Mouse (Mus musculus): ENCODE data around the gene Slc22a4. TPM values are rescaled to one million over a fixed set of nuclear protein-coding genes. Genes with fewer than 3 reads are reported as not detected.
A peak's percentile ranks its signal among the peaks of the same experiment; 100 is the strongest.
"Not testable (repeated sequence)": the region's sequence is repeated elsewhere in the genome, so short reads cannot be mapped to it uniquely, and the experiment has no call there.

The Slc22a4 gene
- polyA plus RNA-seq, 1 experiment from 2014 or later: 4.0 TPM

DNA sequence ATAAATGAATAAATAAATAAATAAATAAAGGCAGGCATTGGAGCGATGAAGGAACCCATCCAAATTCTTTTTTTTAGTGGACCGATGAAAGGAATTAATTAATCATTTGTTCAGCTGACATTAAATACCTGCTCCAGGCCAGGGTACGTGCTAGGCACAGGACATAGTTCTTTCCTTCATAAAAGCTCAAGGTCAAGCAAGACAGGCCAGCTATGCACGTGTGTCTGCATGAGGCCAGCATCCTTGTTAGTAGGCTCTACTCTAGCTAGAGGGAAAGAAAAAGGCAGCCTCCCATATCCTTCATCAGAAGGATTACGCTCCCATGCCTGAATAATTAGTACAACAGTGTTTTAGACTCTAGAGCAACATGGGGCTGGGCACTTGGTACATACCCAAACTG is 14.9 kb downstream of the Slc22a4 start:
- no peaks in the 10 kb centered on the region for H3K4me1 ChIP-seq
- no peak for ATAC-seq (replicated peaks)
- H3K36me3 ChIP-seq (replicated peaks): no peaks in the 10 kb centered on the region
- WGBS: 86% methylated on average over 5 of the region's 5 CpGs
- H3K4me3 ChIP-seq: no peak overlapping the region
- H3K9me3 ChIP-seq: no peaks in the 10 kb centered on the region
- no peak overlapping the region for H3K27ac ChIP-seq
- H3K27me3 ChIP-seq (replicated peaks): no peaks in the 10 kb centered on the region
- H3K9ac ChIP-seq: no peak overlapping the region
- no peak overlapping the region for H3K4me2 ChIP-seq

DNA sequence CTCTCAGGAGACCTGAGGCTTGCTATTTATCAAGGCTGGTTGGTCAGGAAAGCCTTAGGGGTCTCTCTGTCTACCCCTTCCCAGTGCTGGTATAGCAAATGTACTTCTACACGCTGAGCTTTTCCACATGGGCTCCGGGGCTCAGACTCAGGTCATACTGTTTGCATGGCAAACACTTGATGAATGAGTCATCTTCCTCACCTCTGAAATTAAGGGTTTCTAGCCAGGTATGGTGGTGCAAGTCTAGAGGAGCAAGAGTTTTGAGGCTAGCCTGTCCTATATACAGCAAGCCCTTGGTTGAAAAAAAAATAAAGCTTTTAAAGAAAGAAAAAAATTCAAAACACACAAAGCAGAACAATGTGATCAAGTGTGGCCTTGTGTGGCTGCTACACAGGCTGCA is 16.6 kb downstream of the Slc22a4 start:
- H3K9me3 ChIP-seq: no peaks in the 10 kb centered on the region
- ATAC-seq (replicated peaks): no peak
- H3K4me2 ChIP-seq: no peak overlapping the region
- 91% methylated on average over 2 of the region's 2 CpGs for WGBS
- no peaks in the 10 kb centered on the region for H3K36me3 ChIP-seq (replicated peaks)
- H3K27ac ChIP-seq: no peak overlapping the region
- no peaks in the 10 kb centered on the region for H3K27me3 ChIP-seq (replicated peaks)
- H3K9ac ChIP-seq: no peak overlapping the region
- H3K4me1 ChIP-seq: no peaks in the 10 kb centered on the region
- no peak overlapping the region for H3K4me3 ChIP-seq

DNA sequence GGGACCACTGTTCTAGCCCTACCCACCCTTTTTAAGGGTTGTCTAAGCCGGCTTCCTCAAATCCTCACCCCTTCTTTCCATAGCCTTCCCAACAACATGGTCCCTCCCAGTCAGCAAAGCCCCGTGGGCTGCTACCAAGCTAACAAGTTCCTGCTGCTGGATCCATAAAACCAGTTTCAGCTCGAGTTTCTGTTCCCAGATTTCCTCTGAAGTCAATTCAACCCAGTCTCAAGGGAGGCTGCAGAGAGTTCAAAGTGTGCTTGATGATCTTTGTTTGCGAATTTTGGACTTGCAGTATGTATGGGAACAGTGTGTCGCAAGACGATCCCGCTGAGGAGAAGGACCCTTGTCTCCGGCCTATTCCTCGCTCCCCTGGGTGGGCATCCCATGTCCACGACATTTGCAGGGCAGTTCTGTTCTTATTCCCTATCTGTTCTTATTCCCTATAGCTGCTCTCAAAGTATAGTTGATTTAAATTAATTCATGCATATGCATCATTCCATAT is 19.4 kb downstream of the Slc22a4 start:
- WGBS: 79% methylated on average over 10 of the region's 10 CpGs
- Histone ChIP-seq H3K36me3 (replicated peaks) (no peaks in the 10 kb centered on the region), H3K4me1 (no peaks in the 10 kb centered on the region), H3K9me3 (no peaks in the 10 kb centered on the region), H3K27ac (no peak overlapping the region), H3K9ac (no peak overlapping the region), H3K27me3 (replicated peaks) (no peaks in the 10 kb centered on the region), H3K4me2 (no peak overlapping the region), H3K4me3 (no peak overlapping the region)
- no peak for ATAC-seq (replicated peaks)

DNA sequence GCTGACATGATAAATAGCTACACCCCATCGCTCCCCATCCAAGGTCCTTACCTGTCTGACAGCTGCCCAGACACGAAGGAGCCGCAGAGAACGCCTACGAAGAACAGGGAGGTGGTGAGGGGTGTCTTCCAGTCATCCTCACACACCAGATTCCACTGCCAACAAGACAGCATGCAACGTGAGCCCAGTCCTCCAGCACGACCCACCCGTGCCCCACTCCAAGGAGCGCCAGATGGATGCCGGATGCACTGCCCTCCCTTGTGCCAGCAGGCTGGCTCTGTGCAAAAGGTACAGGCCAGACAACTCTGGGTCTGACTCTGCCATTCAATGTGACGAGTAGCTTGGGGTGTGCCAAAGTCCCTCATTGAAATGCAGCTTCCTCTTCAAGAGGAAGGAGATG is 20.2 kb downstream of the Slc22a4 start:
- Histone ChIP-seq H3K9ac (no peak overlapping the region), H3K4me3 (no peak overlapping the region), H3K4me1 (no peaks in the 10 kb centered on the region), H3K9me3 (no peaks in the 10 kb centered on the region), H3K27me3 (replicated peaks) (no peaks in the 10 kb centered on the region), H3K36me3 (replicated peaks) (no peaks in the 10 kb centered on the region), H3K27ac (no peak overlapping the region), H3K4me2 (no peak overlapping the region)
- no peak for ATAC-seq (replicated peaks)
- WGBS: 89% methylated on average over 11 of the region's 11 CpGs

DNA sequence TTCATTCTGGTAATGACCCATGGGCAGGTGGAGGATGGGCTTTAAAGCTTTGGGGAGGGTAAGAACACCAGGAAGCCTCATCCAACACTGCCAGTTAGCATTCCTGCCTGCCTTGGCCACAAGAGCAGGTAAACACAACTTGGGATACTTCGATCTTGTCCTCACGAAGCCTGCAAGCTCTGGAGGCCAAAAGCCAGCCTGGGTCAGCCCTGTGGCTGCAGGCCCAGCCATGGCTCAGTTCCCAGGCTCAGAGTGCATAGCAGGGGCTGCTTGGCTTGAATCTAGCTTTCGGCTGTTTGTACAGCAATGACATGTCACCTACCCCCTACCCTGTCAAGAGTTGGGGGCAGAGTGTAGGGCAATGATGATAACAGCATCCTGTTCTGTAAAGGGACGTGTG is 21.0 kb downstream of the Slc22a4 start:
- no peak overlapping the region for H3K27ac ChIP-seq
- ATAC-seq (replicated peaks): no peak
- H3K36me3 ChIP-seq (replicated peaks): no peaks in the 10 kb centered on the region
- no peak overlapping the region for H3K4me2 ChIP-seq
- no peaks in the 10 kb centered on the region for H3K4me1 ChIP-seq
- H3K27me3 ChIP-seq (replicated peaks): no peaks in the 10 kb centered on the region
- H3K9ac ChIP-seq: no peak overlapping the region
- no peaks in the 10 kb centered on the region for H3K9me3 ChIP-seq
- WGBS: 80% methylated on average over 4 of the region's 4 CpGs
- no peak overlapping the region for H3K4me3 ChIP-seq

DNA sequence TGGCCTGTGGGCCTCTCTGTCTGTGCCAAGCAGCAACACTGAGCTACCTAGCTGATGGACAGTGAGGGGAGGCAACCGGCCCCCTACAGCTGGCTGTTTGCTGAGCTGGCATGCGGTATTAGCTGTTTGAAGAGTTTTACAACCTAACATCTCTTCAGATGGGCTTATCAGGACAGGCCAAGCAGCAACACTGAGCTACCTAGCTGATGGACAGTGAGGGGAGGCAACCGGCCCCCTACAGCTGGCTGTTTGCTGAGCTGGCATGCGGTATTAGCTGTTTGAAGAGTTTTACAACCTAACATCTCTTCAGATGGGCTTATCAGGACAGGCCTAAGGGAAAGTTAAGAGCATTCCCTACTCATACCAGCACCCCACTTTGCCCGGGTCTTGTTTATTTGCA is 21.5 kb downstream of the Slc22a4 start:
- H3K9ac ChIP-seq; ATAC-seq (replicated peaks); H3K4me3 ChIP-seq; H3K36me3 ChIP-seq (replicated peaks); H3K27ac ChIP-seq; H3K9me3 ChIP-seq; H3K27me3 ChIP-seq (replicated peaks); H3K4me1 ChIP-seq; H3K4me2 ChIP-seq: not testable (repeated sequence)
- 76% methylated on average over 5 of the region's 5 CpGs for WGBS

DNA sequence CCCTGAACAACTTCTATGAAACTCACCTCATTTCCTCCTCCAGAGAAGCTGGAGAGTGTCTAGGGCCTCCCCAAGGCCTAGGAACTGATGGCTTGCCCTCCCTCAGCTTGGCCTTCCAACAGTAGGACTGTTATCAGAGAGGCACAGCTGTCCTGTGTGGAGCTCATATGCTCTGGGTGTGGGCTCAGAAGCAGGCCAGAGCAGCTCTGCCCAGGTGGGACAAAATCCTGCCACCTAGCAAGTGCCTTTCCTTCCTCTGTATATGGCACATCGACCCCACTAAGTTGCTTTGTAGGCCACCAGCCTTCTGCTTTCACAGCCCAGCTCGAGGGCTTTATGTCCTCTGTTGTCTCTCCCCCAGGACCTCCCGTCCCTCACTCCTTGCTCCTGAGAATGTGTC is 23.2 kb downstream of the Slc22a4 start:
- H3K9ac ChIP-seq: no peak overlapping the region
- WGBS: 84% methylated on average over 3 of the region's 3 CpGs
- no peaks in the 10 kb centered on the region for H3K4me1 ChIP-seq
- H3K4me3 ChIP-seq: no peak overlapping the region
- H3K4me2 ChIP-seq: no peak overlapping the region
- no peaks in the 10 kb centered on the region for H3K9me3 ChIP-seq
- ATAC-seq (replicated peaks): no peak
- no peak overlapping the region for H3K27ac ChIP-seq
- no peaks in the 10 kb centered on the region for H3K27me3 ChIP-seq (replicated peaks)
- H3K36me3 ChIP-seq (replicated peaks): no peaks in the 10 kb centered on the region

DNA sequence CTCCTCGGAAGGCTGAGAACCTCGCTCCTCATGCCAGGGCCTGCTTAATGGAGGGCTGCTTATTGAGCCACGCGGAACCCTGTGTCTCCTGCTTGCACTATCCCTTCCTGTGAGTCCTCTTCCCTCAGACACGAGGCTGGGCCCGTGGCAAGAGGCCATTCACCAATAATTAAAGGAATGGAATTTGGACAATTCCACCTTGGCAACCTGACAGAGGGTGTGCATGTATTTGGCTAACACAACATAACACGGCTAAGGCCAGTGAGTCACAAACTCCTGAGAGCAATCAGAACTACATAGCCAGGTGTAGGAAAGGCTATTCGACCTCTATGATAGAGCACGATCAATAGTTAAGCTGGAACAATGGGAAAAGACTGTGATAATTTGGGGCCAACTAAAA is 23.7 kb downstream of the Slc22a4 start:
- Histone ChIP-seq H3K9ac (no peak overlapping the region), H3K4me2 (no peak overlapping the region), H3K36me3 (replicated peaks) (no peaks in the 10 kb centered on the region), H3K4me3 (no peak overlapping the region), H3K9me3 (no peaks in the 10 kb centered on the region), H3K27ac (no peak overlapping the region), H3K4me1 (no peaks in the 10 kb centered on the region), H3K27me3 (replicated peaks) (no peaks in the 10 kb centered on the region)
- WGBS: 86% methylated on average over 9 of the region's 9 CpGs
- ATAC-seq (replicated peaks): no peak

DNA sequence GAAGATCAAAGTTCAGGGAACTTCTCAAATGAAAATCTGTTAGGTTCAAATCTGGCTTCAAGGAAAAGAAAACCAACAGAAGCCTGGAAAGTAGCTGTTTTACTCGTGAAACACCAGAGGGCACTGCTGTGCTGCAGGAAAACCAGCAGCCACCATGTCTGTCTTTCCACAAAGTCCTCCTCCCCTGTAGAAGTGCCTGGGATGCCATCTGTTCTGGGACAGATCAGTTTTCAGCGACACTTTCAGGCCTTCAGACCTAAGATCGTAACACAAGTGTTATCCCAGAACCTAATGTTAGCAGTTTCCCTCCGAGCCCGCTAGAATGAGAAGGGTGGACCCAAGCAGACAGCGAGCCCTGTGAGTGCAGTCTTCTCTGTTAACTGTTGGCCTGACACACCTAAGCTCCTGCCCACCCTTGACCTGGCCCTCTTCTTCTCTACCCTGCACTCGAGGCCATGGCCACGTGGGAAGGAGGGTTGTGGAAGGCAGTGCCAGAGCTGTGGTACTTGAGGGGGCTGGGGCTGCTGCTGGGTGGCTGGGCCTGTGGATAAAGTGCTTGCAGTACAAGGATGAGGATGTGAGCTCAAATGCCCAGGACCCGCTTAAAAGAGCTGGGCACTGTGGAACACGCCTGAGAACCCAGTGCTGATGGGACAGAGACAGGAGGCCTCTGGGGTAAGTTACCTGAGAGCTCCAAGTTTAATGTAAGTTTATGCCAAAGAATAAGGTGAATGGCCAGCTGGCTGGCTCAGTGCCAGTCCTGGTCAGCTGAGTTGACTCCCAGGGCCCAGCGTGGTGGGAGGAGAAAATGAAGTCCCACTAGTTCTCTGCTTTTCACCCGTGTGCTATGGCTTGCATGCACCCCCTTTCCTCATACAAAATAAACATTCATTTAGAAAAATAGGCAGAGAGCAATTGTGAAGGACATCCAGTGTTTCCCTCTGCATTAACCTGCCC is 24.9 kb downstream of the Slc22a4 start:
- H3K9me3 ChIP-seq; H3K4me2 ChIP-seq; H3K4me3 ChIP-seq; H3K4me1 ChIP-seq; H3K27ac ChIP-seq; H3K36me3 ChIP-seq (replicated peaks); H3K27me3 ChIP-seq (replicated peaks); H3K9ac ChIP-seq: not testable (repeated sequence)
- ATAC-seq (replicated peaks): peak; percentile 48; the same call in 1 of the 2 replicates
- WGBS: 47% methylated on average over 12 of the region's 12 CpGs

DNA sequence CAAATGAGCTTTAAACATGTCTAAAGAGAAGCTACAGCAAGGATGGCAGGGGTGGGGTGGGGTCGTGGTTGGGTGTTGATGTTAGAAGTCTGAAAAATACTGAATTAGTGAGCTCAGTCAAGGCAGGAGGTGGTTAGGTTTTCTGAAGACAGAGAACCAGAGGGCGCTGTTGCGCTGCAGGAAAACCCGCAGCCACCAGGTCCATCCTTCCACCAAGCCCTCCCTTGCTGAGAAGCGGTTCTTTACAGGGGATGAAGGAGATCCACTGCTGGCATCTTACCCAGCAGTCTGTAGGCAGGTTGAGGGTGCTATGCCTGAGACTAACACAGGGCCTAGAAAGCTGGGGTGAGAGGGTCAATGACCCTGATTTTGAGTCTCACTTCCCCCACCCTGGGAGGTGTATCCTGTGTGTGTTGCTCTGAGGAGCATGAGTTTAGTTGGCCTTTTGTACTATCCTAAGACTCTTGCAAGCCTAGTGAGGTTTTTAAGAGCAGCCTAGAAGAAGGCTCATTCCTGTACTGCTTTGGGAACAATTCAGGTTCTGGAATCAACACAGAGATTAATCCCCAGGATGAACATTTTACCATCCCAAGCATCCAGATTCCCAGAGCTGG is 25.6 kb downstream of the Slc22a4 start:
- H3K9me3 ChIP-seq: no peaks in the 10 kb centered on the region
- no peak overlapping the region for H3K9ac ChIP-seq
- no peak overlapping the region for H3K4me3 ChIP-seq
- no peak; the same call in 1 of the 2 replicates for ATAC-seq (replicated peaks)
- H3K36me3 ChIP-seq (replicated peaks): no peaks in the 10 kb centered on the region
- no peaks in the 10 kb centered on the region for H3K27me3 ChIP-seq (replicated peaks)
- no peak overlapping the region for H3K4me2 ChIP-seq
- H3K4me1 ChIP-seq: no peaks in the 10 kb centered on the region
- 7% methylated on average over 5 of the region's 5 CpGs for WGBS
- no peak overlapping the region for H3K27ac ChIP-seq

DNA sequence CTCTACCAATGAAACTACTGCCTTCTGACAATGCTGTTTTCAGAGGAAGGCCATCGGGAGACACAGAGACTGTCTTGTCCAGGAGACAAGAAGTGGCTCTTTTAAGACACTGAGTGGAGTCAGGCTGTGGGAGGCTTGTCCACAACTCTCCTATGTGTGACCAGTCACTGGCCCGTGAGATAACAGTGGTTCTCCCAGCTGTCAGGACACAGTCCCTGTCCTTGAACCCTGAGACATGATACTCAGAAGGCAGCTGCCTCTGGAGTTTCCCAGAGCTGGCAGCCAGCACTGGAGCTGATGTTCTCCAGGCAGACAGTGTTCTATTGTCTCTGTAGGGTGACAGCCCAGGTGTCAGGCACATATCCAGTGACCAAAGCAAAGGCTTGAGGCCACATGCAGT is 30.2 kb downstream of the Slc22a4 start:
- Histone ChIP-seq H3K9ac (no peak overlapping the region), H3K36me3 (replicated peaks) (no peaks in the 10 kb centered on the region), H3K27me3 (replicated peaks) (no peaks in the 10 kb centered on the region), H3K4me2 (no peak overlapping the region), H3K27ac (no peak overlapping the region), H3K4me1 (no peaks in the 10 kb centered on the region), H3K4me3 (no peak overlapping the region), H3K9me3 (no peaks in the 10 kb centered on the region)
- ATAC-seq (replicated peaks): no peak
- WGBS: 83% methylated on average over 2 of the region's 2 CpGs

DNA sequence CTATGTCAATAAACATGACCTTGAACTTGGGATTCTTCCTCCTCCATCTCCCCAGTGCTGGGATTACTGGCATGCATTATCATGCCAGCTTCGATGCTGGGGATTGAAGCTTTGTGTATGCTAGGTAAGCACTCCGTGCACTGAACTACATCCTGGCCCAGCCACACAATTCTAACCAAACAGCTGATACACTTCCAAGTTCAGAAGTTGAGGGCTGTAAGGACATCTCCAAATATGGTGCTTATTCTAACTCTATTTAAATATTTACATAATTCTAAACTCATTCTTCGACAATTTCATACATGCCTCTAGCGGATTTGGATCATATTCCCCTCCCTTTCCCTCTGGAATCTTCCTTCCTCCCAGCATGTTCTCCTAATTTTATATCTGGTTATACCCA is 35.6 kb downstream of the Slc22a4 start:
- WGBS: 83% methylated on average over 4 of the region's 4 CpGs
- Histone ChIP-seq H3K27me3 (replicated peaks) (no peaks in the 10 kb centered on the region), H3K4me3 (no peak overlapping the region), H3K9ac (no peak overlapping the region), H3K9me3 (no peaks in the 10 kb centered on the region), H3K4me2 (no peak overlapping the region), H3K27ac (no peak overlapping the region), H3K36me3 (replicated peaks) (no peaks in the 10 kb centered on the region), H3K4me1 (no peaks in the 10 kb centered on the region)
- no peak for ATAC-seq (replicated peaks)

DNA sequence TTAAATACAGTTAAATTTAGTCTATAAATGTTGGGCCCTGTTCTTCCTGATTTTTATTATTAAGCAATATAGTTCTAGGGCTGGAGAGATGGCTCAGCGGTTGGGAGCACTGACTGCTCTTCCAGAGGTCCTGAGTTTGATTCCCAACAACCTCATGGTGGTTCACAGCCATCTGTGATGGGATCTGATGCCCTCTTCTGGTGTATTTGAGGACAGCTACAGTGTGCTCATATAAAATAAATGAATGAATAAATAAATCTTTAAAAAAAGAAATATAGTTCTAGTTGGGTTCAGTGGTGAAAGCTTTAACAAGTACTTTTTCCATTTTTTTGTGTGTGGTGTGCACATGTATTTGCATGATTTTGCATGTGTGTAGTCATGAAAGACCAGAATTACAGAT is 38.7 kb downstream of the Slc22a4 start:
- H3K9ac ChIP-seq: no peak overlapping the region
- H3K36me3 ChIP-seq (replicated peaks): no peaks in the 10 kb centered on the region
- ATAC-seq (replicated peaks): no peak
- H3K9me3 ChIP-seq: no peaks in the 10 kb centered on the region
- no peaks in the 10 kb centered on the region for H3K27me3 ChIP-seq (replicated peaks)
- no peak overlapping the region for H3K4me3 ChIP-seq
- H3K4me1 ChIP-seq: no peaks in the 10 kb centered on the region
- H3K27ac ChIP-seq: no peak overlapping the region
- 56% methylated on average over 1 of the region's 1 CpGs for WGBS
- no peak overlapping the region for H3K4me2 ChIP-seq

All from midbrain, embryonic 15.5 days (tissue).